Comparison of ENCODE assay signal across 1 mouse cellular context in the genomic region with DNA sequence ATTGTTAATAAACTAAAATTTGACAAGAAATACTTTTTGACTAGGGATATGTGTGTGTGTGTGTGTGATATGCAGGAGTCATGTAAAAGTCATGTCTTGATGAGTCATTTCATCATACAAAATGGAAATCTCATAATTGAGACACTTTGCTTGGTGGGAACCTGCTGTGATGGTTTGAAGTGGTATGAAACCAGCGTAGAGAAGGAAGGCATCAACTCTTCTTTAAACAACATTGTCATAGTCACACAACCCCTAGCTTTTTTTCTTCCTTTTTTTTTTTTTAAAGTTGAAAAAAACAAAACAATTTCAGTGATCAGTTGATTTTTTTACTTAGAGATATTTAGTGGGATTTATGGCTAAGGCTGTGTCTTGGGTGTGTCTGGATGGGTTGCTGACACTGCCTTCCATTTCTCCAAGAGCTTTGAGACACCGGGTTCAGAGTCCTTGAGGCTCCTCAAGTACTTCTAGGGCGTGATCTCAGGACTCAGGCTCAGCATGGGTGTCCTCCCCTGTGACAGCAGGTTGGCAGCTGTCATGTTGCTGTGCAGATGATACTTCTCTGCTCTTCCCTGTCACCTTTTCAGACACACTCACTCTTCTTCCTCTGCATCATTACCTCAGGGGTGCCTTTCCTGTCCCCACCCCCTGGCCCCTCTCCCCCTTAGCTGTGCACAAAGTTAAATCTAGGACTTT.
A peak's percentile ranks its signal among the peaks of the same experiment; 100 is the strongest.
TF ChIP-seq lines count a peak whose summit lies in the region.

No protein-coding gene starts in this region.

TF ChIP-seq in CH12.LX, 34 proteins besides CTCF, POLR2A, EP300 and RAD21 (continued from another document):
- TF ChIP-seq KAT2A (IDR thresholded peaks at IDR 0.05; ENCODE audit: insufficient replicate concordance, low read length), result 0 out of 2 replicates have a peak, but pooled peaks have one; percentile 9
- TF ChIP-seq MYC (IDR thresholded peaks at IDR 0.05; ENCODE audit: low read depth, low read length), result no peak
- TF ChIP-seq USF2 (conservative IDR thresholded peaks at IDR 0.05; ENCODE audit: low read depth, low read length), result no peak
- peak; percentile 54; the same call in 1 of the 2 replicates for TF ChIP-seq ZNF384 (IDR thresholded peaks at IDR 0.05; ENCODE audit: low read depth, low read length)
- TF ChIP-seq MXI1 (IDR thresholded peaks at IDR 0.05; ENCODE audit: low read depth, low read length), result no peak
- no peak for TF ChIP-seq ZC3H11A (IDR thresholded peaks at IDR 0.05; ENCODE audit: low read depth, low read length)
- TF ChIP-seq HCFC1 (IDR thresholded peaks at IDR 0.05; ENCODE audit: low read depth, low read length), result no peak
- TF ChIP-seq POLR2AphosphoS2 (IDR thresholded peaks at IDR 0.05; ENCODE audit: low read depth, low read length), result no peak
- TF ChIP-seq ETS1 (conservative IDR thresholded peaks at IDR 0.05; ENCODE audit: low read depth, low read length), result 0 out of 2 replicates have a peak, but pooled peaks have one; percentile 17
- TF ChIP-seq MAZ (IDR thresholded peaks at IDR 0.05; ENCODE audit: low read depth, low read length), result no peak
- no peak for TF ChIP-seq UBTF (IDR thresholded peaks at IDR 0.05; ENCODE audit: low read depth, low read length)
- no peak for TF ChIP-seq TBP (conservative IDR thresholded peaks at IDR 0.05; ENCODE audit: low read depth, low read length)
- no peak for TF ChIP-seq ZKSCAN1 (IDR thresholded peaks at IDR 0.05; ENCODE audit: borderline replicate concordance, low read depth, low read length)
- 0 out of 2 replicates have a peak, but pooled peaks have one; percentile 14 for TF ChIP-seq RCOR1 (conservative IDR thresholded peaks at IDR 0.05; ENCODE audit: low read depth, low read length)
- TF ChIP-seq TCF12 (IDR thresholded peaks at IDR 0.05; ENCODE audit: low read depth, low read length), result no peak
- peak; percentile 57 for TF ChIP-seq IRF4 (IDR thresholded peaks at IDR 0.05; ENCODE audit: low read depth, low read length)
- no peak for TF ChIP-seq BHLHE40 (IDR thresholded peaks at IDR 0.05; ENCODE audit: low read depth, low read length)
- TF ChIP-seq PAX5 (IDR thresholded peaks at IDR 0.05; ENCODE audit: low read length), result no peak
- peak; percentile 36 for TF ChIP-seq MAX (IDR thresholded peaks at IDR 0.05; ENCODE audit: low read length)
- TF ChIP-seq E2F4 (IDR thresholded peaks at IDR 0.05; ENCODE audit: insufficient replicate concordance, low read depth, low read length), result no peak
- no peak for TF ChIP-seq ELF1 (IDR thresholded peaks at IDR 0.05; ENCODE audit: low read depth, low read length)
- TF ChIP-seq GABPA (IDR thresholded peaks at IDR 0.05; ENCODE audit: insufficient replicate concordance, low read depth, low read length), result no peak
TF ChIP-seq in CH12.LX: peak in this region for 9.
